Mouse (Mus musculus) hindbrain, postnatal 0 days (tissue): ENCODE data around the gene Apoe. TPM values are rescaled to one million over a fixed set of nuclear protein-coding genes. Genes with fewer than 3 reads are reported as not detected.

Experiments used
- ATAC-seq: fragments of 200-750 bp; cut with Nextera tagmentation; 2 replicates; pipeline ENCODE4 v1.8.0; 2017; ENCODE audit warnings: mild to moderate bottlenecking, moderate TSS enrichment, moderate library complexity
- DNase-seq: peaks from one replicate; pipeline ENCODE4 v3.0.0-alpha.2; 2015; ENCODE audit warnings: low spot score
- H3K27ac ChIP-seq: fragments of 300-500 bp; sonication (generic); 2 replicates; pipeline ENCODE4 v1.5.1; 2014; ENCODE audit warnings: mild to moderate bottlenecking
- H3K27me3 ChIP-seq: fragments of 300-500 bp; sonication (generic); 2 replicates; pipeline ENCODE4 v1.6.1; 2014; ENCODE audit warnings: low read length, mixed read lengths; ENCODE audit not compliant: insufficient read depth
- H3K36me3 ChIP-seq: fragments of 300-500 bp; sonication (generic); 2 replicates; pipeline ENCODE4 v1.6.1; 2014; ENCODE audit warnings: low read length, mixed read lengths; ENCODE audit not compliant: insufficient read depth
- H3K4me1 ChIP-seq: fragments of 300-500 bp; sonication (generic); 2 replicates; pipeline ENCODE4 v1.6.1; 2014; ENCODE audit warnings: antibody characterized with exemption, low read length, mixed read lengths; ENCODE audit not compliant: insufficient read depth
- H3K4me2 ChIP-seq: fragments of 300-500 bp; sonication (generic); 2 replicates; pipeline ENCODE4 v1.6.1; 2014; ENCODE audit warnings: low read depth, mild to moderate bottlenecking, low read length, moderate library complexity, mixed read lengths
- H3K4me3 ChIP-seq: fragments of 300-500 bp; sonication (generic); 2 replicates; pipeline ENCODE4 v1.5.1; 2014; ENCODE audit warnings: low read length
- H3K9ac ChIP-seq: fragments of 300-500 bp; sonication (generic); replicated peaks from 2 replicates; pipeline ENCODE4 v1.6.1; 2014; ENCODE audit warnings: mild to moderate bottlenecking, low read length, moderate library complexity, mixed read lengths
- H3K9me3 ChIP-seq: fragments of 300-500 bp; sonication (generic); 2 replicates; pipeline ENCODE4 v1.6.1; 2016; ENCODE audit warnings: low read length, mixed read lengths
- CTCF ChIP-seq: IDR thresholded peaks from 2 replicates; pipeline ENCODE4 v1.5.1; 2016; ENCODE audit warnings: antibody characterized with exemption, control low read depth, low read depth
- WGBS: fragments of 180-500 bp; shearing (Covaris S2); extraction: QIAGEN DNeasy Blood & Tissue Kit; methylation state at CpG from one replicate; pipeline ENCODE4 v1.1.7; 2014; 5-methylcytosine and 5-hydroxymethylcytosine counted together
- polyA plus RNA-seq: library from polyadenylated mRNA; unstranded; fragments of >200 nt; fragmentation: Nextera tagmentation; extraction: Ambion mirVana; gene quantifications from 2 replicates; pipeline ENCODE4 v1.2.1, GENCODE M21; 2015
- total RNA-seq: library from RNA; depleted of rRNA; stranded (reverse); fragments of >200 nt; gene quantifications from 2 replicates; pipeline ENCODE4 v1.2.3, GENCODE M21; 2014

Apoe gene
- total and polyA plus RNA-seq, 2 experiments from 2014 or later = 2,525 to 3,307 TPM

DNA sequence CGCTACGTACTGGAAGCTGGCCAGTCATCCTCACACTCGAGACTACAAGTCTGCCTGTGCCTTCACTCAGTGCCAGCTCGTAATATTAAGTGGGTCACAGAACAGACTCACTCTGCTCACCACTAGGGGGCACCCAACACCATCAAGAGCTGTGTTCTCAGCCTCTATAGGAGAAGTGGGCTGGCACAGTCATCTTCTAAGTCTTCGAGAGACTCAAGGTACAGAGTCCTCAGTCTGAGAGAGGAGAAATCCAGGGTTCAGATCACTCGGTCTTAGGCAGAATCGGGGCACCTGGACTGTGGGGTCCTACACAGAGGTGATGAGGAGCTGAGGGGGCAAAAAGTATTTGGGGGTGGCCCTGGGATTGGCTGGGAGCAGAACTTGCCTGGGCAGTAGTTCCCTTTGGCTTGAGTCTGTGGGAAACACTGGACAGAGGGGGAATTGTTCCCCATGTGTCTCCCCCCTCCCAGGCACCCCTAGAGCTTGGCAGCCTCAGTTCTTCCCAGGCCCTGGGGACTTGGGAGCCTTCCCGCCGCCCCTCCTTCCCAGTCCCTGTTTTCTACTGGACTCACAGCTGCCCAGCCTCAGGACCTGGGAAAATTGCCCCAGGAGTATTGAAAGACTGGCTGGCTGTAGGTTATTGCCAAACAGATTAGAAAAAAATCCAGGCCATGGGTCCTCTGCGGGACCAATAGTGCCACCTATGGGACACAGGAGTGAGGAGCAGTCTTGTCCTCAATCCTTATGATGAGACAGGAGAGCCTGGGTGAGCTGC lies 29.9 kb downstream of the Apoe start:
- no peaks in the 10 kb centered on the region for H3K36me3 ChIP-seq
- no peaks in the 10 kb centered on the region for H3K27me3 ChIP-seq
- TF ChIP-seq CTCF = peak; percentile 99
- no peaks in the 10 kb centered on the region for H3K9me3 ChIP-seq
- DNase-seq (peak; percentile 97), ATAC-seq (peak; percentile 85)
- peak overlapping the region; percentile 86 for H3K27ac ChIP-seq
- H3K9ac ChIP-seq = peak overlapping the region; percentile 17; the same call in 1 of the 2 replicates
- H3K4me2 ChIP-seq = peak overlapping the region; percentile 31; the same call in 1 of the 2 replicates
- H3K4me1 ChIP-seq = no peaks in the 10 kb centered on the region; the same call in 1 of the 2 replicates
- WGBS = 9% methylated on average over 10 of the region's 10 CpGs
- H3K4me3 ChIP-seq = no peak overlapping the region

- WGBS = 83% methylated on average over 2 of the region's 2 CpGs
- Histone ChIP-seq H3K4me3 (no peak overlapping the region), H3K27ac (no peak overlapping the region), H3K4me2 (no peak overlapping the region), H3K27me3 (no peaks in the 10 kb centered on the region), H3K9me3 (no peaks in the 10 kb centered on the region), H3K36me3 (no peaks in the 10 kb centered on the region), H3K4me1 (peaks cover 7% of the 10 kb centered on the region), H3K9ac (no peak overlapping the region)
- no peak for TF ChIP-seq CTCF
- DNase-seq (no peak), ATAC-seq (no peak)
Measured at GRCm38 (mm10) chr7:19667434-19667833, 31.6 kb downstream of the Apoe start.

- peak; percentile 42 for TF ChIP-seq CTCF
- ATAC-seq = no peak
Measured at GRCm38 (mm10) chr7:19666750-19667149, 32.2 kb downstream of the Apoe start.

GRCm38 (mm10) chr7:19664955-19665841 lies 33.8 kb downstream of the Apoe start, which contains the start of gene Clptm1:
Gene Clptm1 (minus strand): TSS chr7:19665033.
- H3K9me3 ChIP-seq = no peaks in the 10 kb centered on the region
- peak within 1 kb of the TSS; percentile 98 for H3K9ac ChIP-seq
- peak within 1 kb of the TSS; percentile 78 for H3K4me2 ChIP-seq
- TF ChIP-seq CTCF = peak; percentile 66
- H3K36me3 ChIP-seq = no peaks in the 10 kb centered on the region; the same call in 1 of the 2 replicates
- peaks cover 7% of the 10 kb centered on the region for H3K4me1 ChIP-seq
- whole genome bisulfite sequencing = 0% methylated on average over 60 of the region's 63 CpGs
- peak; percentile 85 for ATAC-seq
- H3K27me3 ChIP-seq = no peaks in the 10 kb centered on the region
- H3K27ac ChIP-seq = peak within 1 kb of the TSS; percentile 92
- H3K4me3 ChIP-seq = peak within 1 kb of the TSS; percentile 100
- peak; percentile 99 for DNase-seq

More at GRCm38 (mm10) chr7:19666750-19667149, 32.2 kb downstream of the Apoe start:
- Histone ChIP-seq H3K4me3 (no peak overlapping the region), H3K4me1 (peaks cover 7% of the 10 kb centered on the region), H3K4me2 (no peak overlapping the region), H3K9ac (no peak overlapping the region), H3K27me3 (no peaks in the 10 kb centered on the region), H3K36me3 (no peaks in the 10 kb centered on the region; the same call in 1 of the 2 replicates), H3K27ac (no peak overlapping the region; the same call in 1 of the 2 replicates), H3K9me3 (no peaks in the 10 kb centered on the region)
- 62% methylated on average over 3 of the region's 3 CpGs for WGBS
- DNase-seq = peak; percentile 30

GRCm38 (mm10) chr7:19664455-19664954 lies 34.5 kb downstream of the Apoe start:
- peak overlapping the region; percentile 100 for H3K4me3 ChIP-seq
- peak overlapping the region; percentile 98 for H3K9ac ChIP-seq
- H3K27me3 ChIP-seq = no peaks in the 10 kb centered on the region
- peak; percentile 39 for ATAC-seq
- under 1% methylated on average over 35 of the region's 37 CpGs for WGBS
- H3K4me2 ChIP-seq = peak overlapping the region; percentile 78
- peaks cover 7% of the 10 kb centered on the region for H3K4me1 ChIP-seq
- DNase-seq = no peak
- peak overlapping the region; percentile 92 for H3K27ac ChIP-seq
- TF ChIP-seq CTCF = no peak
- no peaks in the 10 kb centered on the region for H3K9me3 ChIP-seq
- no peaks in the 10 kb centered on the region; the same call in 1 of the 2 replicates for H3K36me3 ChIP-seq

- Histone ChIP-seq H3K27ac (no peak overlapping the region; the same call in 1 of the 2 replicates), H3K36me3 (no peaks in the 10 kb centered on the region; the same call in 1 of the 2 replicates), H3K27me3 (no peaks in the 10 kb centered on the region), H3K4me3 (peak overlapping the region; percentile 100), H3K9me3 (no peaks in the 10 kb centered on the region), H3K4me2 (peak overlapping the region; percentile 78), H3K9ac (peak overlapping the region; percentile 98), H3K4me1 (peaks cover 7% of the 10 kb centered on the region)
- no peak for TF ChIP-seq CTCF
- ATAC-seq = no peak
- DNase-seq = no peak
- 17% methylated on average over 8 of the region's 8 CpGs for WGBS
Measured at GRCm38 (mm10) chr7:19663940-19664339, 35.0 kb downstream of the Apoe start.
